Mouse (Mus musculus) kidney, postnatal 0 days (tissue): ENCODE results near the gene Rgp1. TPM values are rescaled to one million over a fixed set of nuclear protein-coding genes. Genes with fewer than 3 reads are reported as not detected.

Experiments
- ATAC-seq: fragments of 200-750 bp; cut with Nextera tagmentation; replicated peaks from 2 replicates; pipeline ENCODE4 v1.8.0; 2017; ENCODE audit warnings: low read depth, moderate number of reproducible peaks, moderate TSS enrichment, moderate library complexity; ENCODE audit not compliant: low FRiP score
- DNase-seq: peaks from one replicate; pipeline ENCODE4 v3.0.0-alpha.2; 2016; ENCODE audit warnings: low spot score
- H3K27ac ChIP-seq: fragments of 300-500 bp; sonication (generic); 2 replicates; pipeline ENCODE4 v1.5.1; 2014; ENCODE audit warnings: mild to moderate bottlenecking
- H3K27me3 ChIP-seq: fragments of 300-500 bp; sonication (generic); 2 replicates; pipeline ENCODE4 v1.6.1; 2014; ENCODE audit warnings: low read length, mixed read lengths; ENCODE audit not compliant: insufficient read depth
- H3K36me3 ChIP-seq: fragments of 300-500 bp; sonication (generic); 2 replicates; pipeline ENCODE4 v1.6.1; 2014; ENCODE audit warnings: low read length, mixed read lengths; ENCODE audit not compliant: insufficient read depth
- H3K4me1 ChIP-seq: fragments of 300-500 bp; sonication (generic); replicated peaks from 2 replicates; pipeline ENCODE4 v1.6.1; 2014; ENCODE audit warnings: antibody characterized with exemption, low read length, mixed read lengths; ENCODE audit not compliant: insufficient read depth
- H3K4me2 ChIP-seq: fragments of 300-500 bp; sonication (generic); 2 replicates; pipeline ENCODE4 v1.6.1; 2014; ENCODE audit warnings: mild to moderate bottlenecking, low read length, moderate library complexity, mixed read lengths
- H3K4me3 ChIP-seq: fragments of 300-500 bp; sonication (generic); replicated peaks from 2 replicates; pipeline ENCODE4 v1.5.1; 2014; ENCODE audit warnings: low read depth, low read length
- H3K9ac ChIP-seq: fragments of 300-500 bp; sonication (generic); 2 replicates; pipeline ENCODE4 v1.6.1; 2014; ENCODE audit warnings: low read depth, low read length
- H3K9me3 ChIP-seq: fragments of 300-500 bp; sonication (generic); replicated peaks from 2 replicates; pipeline ENCODE4 v1.6.1; 2016; ENCODE audit warnings: low read length, inconsistent platforms, mixed read lengths
- CTCF ChIP-seq: IDR thresholded peaks from 2 replicates; pipeline ENCODE4 v1.5.1; 2016; ENCODE audit warnings: antibody characterized with exemption, low read depth, mild to moderate bottlenecking, moderate library complexity
- WGBS: fragments of 180-500 bp; shearing (Covaris S2); extraction: QIAGEN DNeasy Blood & Tissue Kit; methylation state at CpG from one replicate; pipeline ENCODE4 v1.1.7; 2014; 5-methylcytosine and 5-hydroxymethylcytosine counted together
- polyA plus RNA-seq: library from polyadenylated mRNA; unstranded; fragments of >200 nt; fragmentation: Nextera tagmentation; extraction: Ambion mirVana; gene quantifications from 2 replicates; pipeline ENCODE4 v1.2.1, GENCODE M21; 2015

Gene Rgp1
- polyA plus RNA-seq, 1 experiment from 2014 or later, result 17.8 TPM

- Histone ChIP-seq H3K4me3 (no peak overlapping the region), H3K4me2 (no peak overlapping the region), H3K4me1 (peaks cover 25% of the 10 kb centered on the region; the same call in 1 of the 2 replicates), H3K36me3 (peaks cover 29% of the 10 kb centered on the region), H3K9me3 (no peaks in the 10 kb centered on the region), H3K9ac (no peak overlapping the region), H3K27ac (no peak overlapping the region), H3K27me3 (no peaks in the 10 kb centered on the region)
- DNase-seq (no peak), ATAC-seq (no peak)
- no peak for TF ChIP-seq CTCF
- 92% methylated on average over 5 of the region's 5 CpGs for WGBS
Observed at GRCm38 (mm10) chr4:43580721-43581120, 2.2 kb downstream of the Rgp1 start.

GRCm38 (mm10) chr4:43581381-43581780, 2.9 kb downstream of the Rgp1 start:
- Histone ChIP-seq H3K27ac (no peak overlapping the region), H3K9ac (no peak overlapping the region), H3K9me3 (no peaks in the 10 kb centered on the region), H3K4me3 (no peak overlapping the region), H3K36me3 (peaks cover 29% of the 10 kb centered on the region), H3K4me1 (peaks cover 23% of the 10 kb centered on the region; the same call in 1 of the 2 replicates), H3K27me3 (no peaks in the 10 kb centered on the region), H3K4me2 (no peak overlapping the region)
- no peak for DNase-seq
- 96% methylated on average over 12 of the region's 12 CpGs for WGBS
- ATAC-seq, result no peak
- TF ChIP-seq CTCF, result no peak

DNA sequence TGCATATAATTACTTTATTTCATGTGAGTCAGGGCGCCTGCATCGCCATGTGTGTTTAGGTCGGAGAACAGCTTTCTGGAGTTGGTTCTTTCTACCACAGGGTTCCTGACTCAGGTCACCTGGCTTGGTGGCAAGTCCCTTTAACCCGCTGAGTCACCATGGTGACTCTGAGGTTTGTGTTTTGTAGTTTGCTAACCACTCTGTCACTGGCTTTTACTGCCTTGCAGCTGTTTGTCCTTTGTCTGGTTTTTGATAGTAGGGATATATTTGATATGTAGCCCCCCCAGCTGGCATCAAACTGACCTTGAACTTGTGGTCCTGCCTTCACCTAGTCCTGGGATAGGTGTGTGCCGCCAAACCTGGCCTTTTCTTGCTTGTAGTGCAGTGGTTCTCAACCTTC, 3.7 kb downstream of the Rgp1 start:
- DNase-seq, result no peak
- H3K4me2 ChIP-seq, result no peak overlapping the region
- no peaks in the 10 kb centered on the region for H3K9me3 ChIP-seq
- no peak for TF ChIP-seq CTCF
- H3K27me3 ChIP-seq, result no peaks in the 10 kb centered on the region
- no peak overlapping the region for H3K27ac ChIP-seq
- H3K36me3 ChIP-seq, result peaks cover 29% of the 10 kb centered on the region
- 90% methylated on average over 5 of the region's 5 CpGs for WGBS
- H3K4me3 ChIP-seq, result no peak overlapping the region
- no peak for ATAC-seq
- H3K9ac ChIP-seq, result no peak overlapping the region
- H3K4me1 ChIP-seq, result peaks cover 15% of the 10 kb centered on the region; the same call in 1 of the 2 replicates

GRCm38 (mm10) chr4:43583421-43583820, 4.9 kb downstream of the Rgp1 start:
- Histone ChIP-seq H3K36me3 (peaks cover 29% of the 10 kb centered on the region), H3K27me3 (no peaks in the 10 kb centered on the region), H3K9ac (no peak overlapping the region), H3K9me3 (no peaks in the 10 kb centered on the region), H3K4me1 (peaks cover 12% of the 10 kb centered on the region; the same call in 1 of the 2 replicates), H3K4me3 (no peak overlapping the region), H3K27ac (no peak overlapping the region), H3K4me2 (no peak overlapping the region)
- DNase-seq, result no peak
- ATAC-seq, result no peak
- no peak for TF ChIP-seq CTCF
- 65% methylated on average over 7 of the region's 7 CpGs for WGBS

DNA sequence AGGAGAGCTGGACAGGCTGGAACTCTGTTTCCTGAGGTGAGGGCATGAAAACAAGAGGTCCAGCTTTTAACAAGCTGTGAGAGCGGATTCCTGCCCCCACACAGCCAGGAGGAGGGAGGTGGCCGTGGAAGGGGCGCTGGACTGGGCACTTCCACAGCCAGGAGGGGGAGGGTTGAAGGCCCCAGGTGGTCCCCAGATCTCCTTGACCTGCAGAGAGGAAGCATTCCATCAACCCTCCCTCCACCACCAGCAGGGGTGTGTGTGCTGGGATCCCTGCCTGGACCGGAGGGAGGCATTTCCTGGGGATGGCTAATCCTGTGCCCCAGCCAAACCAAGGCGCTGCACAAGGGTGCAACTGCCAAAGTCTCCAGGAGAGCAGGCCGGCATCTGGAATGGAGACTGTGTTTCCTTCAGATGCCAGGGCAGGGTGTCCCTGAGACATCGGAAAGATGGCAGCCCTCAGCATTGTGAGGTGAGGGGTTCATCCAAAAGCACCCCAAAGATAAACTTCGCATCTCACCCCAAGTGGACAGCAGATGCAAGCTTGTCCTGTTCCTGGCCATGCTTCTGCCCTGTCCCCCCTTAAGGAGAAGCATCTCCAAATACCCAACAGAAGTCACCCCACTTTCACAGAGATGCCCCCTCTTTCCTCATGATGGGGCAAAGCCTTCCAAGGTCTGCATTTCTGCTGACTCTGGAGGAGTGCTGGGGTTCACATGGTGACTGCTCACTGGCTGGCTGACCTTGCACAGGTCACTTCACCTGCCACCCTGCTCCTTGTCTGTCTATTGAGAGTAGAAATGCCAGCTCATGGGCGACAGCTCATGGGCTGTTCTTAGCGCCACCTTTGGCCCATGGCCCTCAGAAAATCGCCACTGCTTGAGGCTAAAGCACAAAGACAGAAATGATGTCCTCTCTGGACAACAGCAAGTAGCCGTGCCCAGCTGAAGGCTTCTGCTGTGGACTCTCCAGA, 6.2 kb downstream of the Rgp1 start, which contains the start of gene Msmp:
Msmp (minus strand) TSS at position 51 of the 973 bp plus-strand sequence.
- ATAC-seq, result no peak
- H3K4me1 ChIP-seq, result peaks cover 6% of the 10 kb centered on the region; the same call in 1 of the 2 replicates
- no peaks in the 10 kb centered on the region for H3K9me3 ChIP-seq
- WGBS, result 54% methylated on average over 12 of the region's 12 CpGs
- H3K4me3 ChIP-seq, result no peak within 1 kb of the TSS
- peaks cover 29% of the 10 kb centered on the region for H3K36me3 ChIP-seq
- no peaks in the 10 kb centered on the region for H3K27me3 ChIP-seq
- no peak within 1 kb of the TSS for H3K4me2 ChIP-seq
- H3K27ac ChIP-seq, result no peak within 1 kb of the TSS; the same call in 1 of the 2 replicates
- DNase-seq, result no peak
- TF ChIP-seq CTCF, result no peak
- H3K9ac ChIP-seq, result no peak within 1 kb of the TSS

GRCm38 (mm10) chr4:43585682-43586081, 7.2 kb downstream of the Rgp1 start:
- no peak overlapping the region for H3K4me3 ChIP-seq
- DNase-seq, result no peak

More at GRCm38 (mm10) chr4:43585682-43586081, 7.2 kb downstream of the Rgp1 start:
- Histone ChIP-seq H3K9me3 (no peaks in the 10 kb centered on the region), H3K4me2 (no peak overlapping the region), H3K27me3 (no peaks in the 10 kb centered on the region), H3K27ac (no peak overlapping the region), H3K9ac (no peak overlapping the region), H3K4me1 (0 out of 2 replicates have a peak, but pooled peaks cover 5% of the 10 kb centered on the region), H3K36me3 (peaks cover 29% of the 10 kb centered on the region)
- no peak for ATAC-seq
- WGBS, result 37% methylated on average over 9 of the region's 10 CpGs
- TF ChIP-seq CTCF, result no peak
